Mouse (Mus musculus): Measurements from ENCODE around the gene Fastkd1. TPM values are rescaled to one million over a fixed set of nuclear protein-coding genes. Genes with fewer than 3 reads are reported as not detected.

Fastkd1 gene
- polyA plus RNA-seq (2015; fragmentation: Nextera tagmentation; extraction: Ambion mirVana) = 10.3 and 12.1 TPM in 2 replicates

DNA sequence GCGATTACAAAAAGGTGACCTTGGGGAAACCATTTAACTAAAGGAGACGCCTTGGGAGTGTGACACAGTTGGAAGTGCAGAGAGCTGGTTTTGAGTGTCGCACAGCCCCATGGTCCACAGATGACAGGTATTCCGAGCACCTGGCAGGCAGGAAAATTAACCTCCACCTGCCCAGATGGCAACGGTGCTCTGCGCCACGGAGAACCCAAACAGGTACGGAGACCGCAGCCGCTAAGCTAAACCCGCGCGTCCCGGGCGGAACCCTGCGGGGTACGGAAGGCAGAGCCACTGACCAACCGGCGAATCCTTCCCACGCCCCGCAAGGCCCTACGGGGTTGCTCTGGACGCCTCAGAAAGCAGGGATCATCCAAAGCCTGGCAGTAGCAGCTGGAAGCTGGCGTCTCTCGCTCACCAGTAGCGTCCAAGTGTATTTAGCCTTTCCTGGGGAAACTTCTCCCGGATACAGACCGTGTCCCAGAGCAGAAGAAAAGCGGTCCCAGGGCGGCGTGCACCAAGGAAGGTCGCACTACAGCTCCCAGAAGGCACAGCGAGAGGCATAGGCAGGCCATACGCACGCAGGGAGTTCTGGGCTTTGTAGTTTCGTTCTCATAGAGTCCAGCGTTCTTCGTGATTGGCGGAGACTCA is at the start of gene Fastkd1:
TSS of gene Fastkd1 (minus strand) at position 536 of the 645 bp plus-strand sequence.
- H3K9ac ChIP-seq = peak within 1 kb of the TSS; percentile 79
- no peaks in the 10 kb centered on the region for H3K4me1 ChIP-seq
- H3K4me2 ChIP-seq (replicated peaks) = peak within 1 kb of the TSS; percentile 78
- no peaks in the 10 kb centered on the region for H3K9me3 ChIP-seq
- ATAC-seq (ENCODE audit: low FRiP score, low read depth) = peak; percentile 98
- H3K27ac ChIP-seq = peak within 1 kb of the TSS; percentile 48; the same call in 1 of the 2 replicates
- peaks cover 3% of the 10 kb centered on the region; the same call in 1 of the 2 replicates for H3K27me3 ChIP-seq
- under 1% methylated on average over 39 of the region's 39 CpGs for WGBS
- H3K4me3 ChIP-seq = peak within 1 kb of the TSS; percentile 84
- H3K36me3 ChIP-seq = peaks cover 10% of the 10 kb centered on the region; the same call in 1 of the 2 replicates

DNA sequence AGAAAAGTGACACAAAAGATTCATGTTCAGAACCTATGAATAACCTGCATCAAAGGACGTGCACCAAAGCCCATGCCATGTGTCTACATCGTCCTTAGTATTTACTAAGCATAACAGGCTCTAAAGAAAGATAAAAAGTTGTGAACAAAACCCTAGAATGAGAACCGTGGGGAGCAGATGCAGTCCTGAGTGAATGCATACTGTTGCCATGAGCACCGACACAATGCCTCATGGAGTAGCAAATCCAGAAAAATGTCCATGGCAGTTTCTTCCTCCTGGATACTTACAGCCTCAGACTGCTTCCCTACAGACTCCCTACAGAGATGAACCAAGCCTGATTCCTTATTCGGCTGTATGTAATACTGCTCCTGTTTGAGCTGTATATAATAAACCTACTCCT is 47.7 kb upstream of the Fastkd1 start:
- no peaks in the 10 kb centered on the region for H3K9me3 ChIP-seq
- 80% methylated on average over 5 of the region's 5 CpGs for WGBS

DNA sequence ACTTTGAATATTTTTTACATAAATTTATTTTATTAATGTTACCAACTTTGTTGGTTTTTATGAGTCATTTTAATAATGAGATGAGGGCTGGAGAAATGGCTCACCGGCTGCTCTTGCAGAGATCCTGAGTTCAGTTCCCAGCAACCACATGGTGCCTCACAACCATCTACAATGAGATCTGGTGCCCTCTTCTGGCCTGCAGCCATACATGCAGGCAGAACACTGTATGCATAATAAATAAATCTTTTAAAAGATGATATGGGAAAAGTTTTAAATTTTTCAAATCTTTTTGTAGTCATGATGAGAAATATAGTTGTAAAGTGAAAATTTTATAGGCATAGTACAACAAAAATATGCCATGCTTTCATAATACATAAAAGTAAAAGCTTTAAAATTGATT is 31.8 kb upstream of the Fastkd1 start:
- no peak overlapping the region for H3K9ac ChIP-seq
- H3K4me3 ChIP-seq = no peak overlapping the region
- H3K9me3 ChIP-seq = peaks cover 4% of the 10 kb centered on the region; the same call in 1 of the 2 replicates
- 84% methylated on average over 1 of the region's 1 CpGs for WGBS
- H3K27me3 ChIP-seq = no peaks in the 10 kb centered on the region
- ATAC-seq (ENCODE audit: low FRiP score, low read depth) = no peak
- H3K27ac ChIP-seq = no peak overlapping the region
- no peaks in the 10 kb centered on the region for H3K4me1 ChIP-seq
- peaks cover 70% of the 10 kb centered on the region for H3K36me3 ChIP-seq
- H3K4me2 ChIP-seq (replicated peaks) = no peak overlapping the region

More for the DNA sequence above, 47.7 kb upstream of the Fastkd1 start:
- Histone ChIP-seq H3K36me3 (0 out of 2 replicates have a peak, but pooled peaks cover 5% of the 10 kb centered on the region), H3K9ac (no peak overlapping the region), H3K27me3 (no peaks in the 10 kb centered on the region), H3K27ac (no peak overlapping the region), H3K4me3 (no peak overlapping the region), H3K4me2 (replicated peaks) (no peak overlapping the region), H3K4me1 (no peaks in the 10 kb centered on the region)
- no peak for ATAC-seq (ENCODE audit: low FRiP score, low read depth)

DNA sequence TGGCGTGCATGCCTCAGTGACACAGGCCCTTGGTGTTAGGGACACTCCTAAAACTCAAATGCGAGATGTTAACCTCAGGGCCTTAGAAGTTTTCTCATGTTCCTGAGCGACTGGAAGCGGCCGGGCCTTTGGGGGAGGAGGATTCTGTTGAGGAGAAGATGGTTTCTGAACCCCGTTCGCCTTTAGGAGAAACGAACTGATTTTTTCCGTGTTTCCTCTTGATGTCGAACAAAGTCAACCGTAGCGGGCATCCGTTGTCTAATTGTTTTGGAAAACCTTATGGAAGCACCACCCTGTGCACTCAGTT is 10.2 kb upstream of the Fastkd1 start:
- no peak for ATAC-seq (ENCODE audit: low FRiP score, low read depth)
- peak overlapping the region; percentile 75 for H3K4me2 ChIP-seq (replicated peaks)
- no peaks in the 10 kb centered on the region for H3K36me3 ChIP-seq
- WGBS = 1% methylated on average over 13 of the region's 13 CpGs
- peak overlapping the region; percentile 94 for H3K4me3 ChIP-seq
- H3K27me3 ChIP-seq = peaks cover 8% of the 10 kb centered on the region
- peak overlapping the region; percentile 88; the same call in 1 of the 2 replicates for H3K27ac ChIP-seq
- H3K9ac ChIP-seq = peak overlapping the region; percentile 91
- H3K9me3 ChIP-seq = no peaks in the 10 kb centered on the region
- H3K4me1 ChIP-seq = peaks cover 12% of the 10 kb centered on the region

DNA sequence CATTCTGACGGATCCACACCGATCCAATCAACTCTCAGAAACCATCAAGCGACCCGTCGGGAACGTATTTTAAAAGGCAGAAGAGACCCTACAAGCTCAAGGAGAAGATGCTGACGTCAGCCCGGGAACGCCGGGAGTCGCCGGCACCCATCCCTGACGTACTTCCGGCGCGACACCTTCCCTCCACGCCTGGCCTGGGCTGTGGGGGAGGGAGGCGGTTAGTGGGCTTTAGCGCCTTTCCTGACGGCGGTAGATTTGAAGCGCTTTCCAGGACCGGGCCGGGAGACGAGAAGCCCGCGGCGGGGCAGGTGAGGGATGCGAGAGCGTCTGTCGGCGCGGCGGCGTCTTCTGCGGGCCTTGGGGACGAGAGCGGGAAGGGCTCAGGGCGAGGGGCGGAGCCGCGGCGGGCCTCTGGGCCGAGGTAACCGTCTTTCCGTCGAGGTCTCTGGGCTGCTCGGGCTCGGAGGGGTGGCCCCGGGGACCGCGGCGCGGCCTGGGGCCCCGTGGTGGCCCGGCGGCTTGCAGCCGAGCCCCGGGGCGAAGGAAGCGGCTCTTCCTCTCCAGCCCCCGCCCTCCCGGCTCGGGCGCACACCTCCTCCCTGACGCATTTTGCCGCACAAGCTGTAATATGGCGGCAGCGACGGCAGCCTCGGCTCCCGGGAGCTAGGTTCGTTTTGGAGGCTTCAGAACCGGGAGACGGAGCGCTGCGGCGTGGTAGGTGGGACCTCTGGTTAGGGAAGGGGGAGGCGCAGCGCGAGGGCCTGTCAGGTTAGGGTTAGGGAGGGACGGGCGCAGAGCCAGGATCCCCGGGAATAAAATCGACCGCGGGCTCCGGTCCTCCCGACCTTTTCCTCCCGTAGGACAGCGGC is 9.6 kb upstream of the Fastkd1 start:
- WGBS = under 1% methylated on average over 88 of the region's 91 CpGs
- Histone ChIP-seq H3K4me2 (replicated peaks) (peak overlapping the region; percentile 75), H3K27ac (peak overlapping the region; percentile 88), H3K27me3 (peaks cover 8% of the 10 kb centered on the region), H3K4me3 (peak overlapping the region; percentile 94), H3K9me3 (no peaks in the 10 kb centered on the region), H3K36me3 (no peaks in the 10 kb centered on the region), H3K9ac (peak overlapping the region; percentile 91), H3K4me1 (peaks cover 12% of the 10 kb centered on the region)
- peak; percentile 97 for ATAC-seq (ENCODE audit: low FRiP score, low read depth)

DNA sequence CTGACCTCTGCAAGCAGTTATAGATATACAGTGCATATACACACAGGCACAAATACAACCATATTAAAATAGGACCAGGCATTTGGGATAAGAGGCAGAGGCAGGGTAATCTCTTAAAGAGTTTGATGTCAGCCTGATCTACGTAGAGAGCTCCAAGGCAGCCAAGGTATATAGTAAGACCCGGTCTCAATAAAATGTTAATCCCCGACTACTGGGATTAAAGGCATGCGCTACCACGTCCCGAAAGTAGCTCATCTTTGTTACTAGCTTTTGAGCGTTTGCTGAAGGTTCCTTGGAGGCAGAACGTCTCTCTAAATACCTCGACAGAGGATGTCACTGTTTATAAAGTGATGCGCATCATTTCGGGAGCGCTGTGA is 8.9 kb upstream of the Fastkd1 start, which contains the start of gene Ppig:
TSS of gene Ppig (plus strand) at position 273 of the 377 bp plus-strand sequence.
- peak within 1 kb of the TSS; percentile 75 for H3K4me2 ChIP-seq (replicated peaks)
- H3K27me3 ChIP-seq = peaks cover 8% of the 10 kb centered on the region
- H3K9ac ChIP-seq = peak within 1 kb of the TSS; percentile 91
- no peaks in the 10 kb centered on the region for H3K36me3 ChIP-seq
- H3K9me3 ChIP-seq = no peaks in the 10 kb centered on the region
- peak; percentile 26; the same call in 1 of the 2 replicates for ATAC-seq (ENCODE audit: low FRiP score, low read depth)
- 4% methylated on average over 12 of the region's 12 CpGs for WGBS
- peak within 1 kb of the TSS; percentile 88 for H3K27ac ChIP-seq
- peaks cover 12% of the 10 kb centered on the region for H3K4me1 ChIP-seq
- H3K4me3 ChIP-seq = peak within 1 kb of the TSS; percentile 94

DNA sequence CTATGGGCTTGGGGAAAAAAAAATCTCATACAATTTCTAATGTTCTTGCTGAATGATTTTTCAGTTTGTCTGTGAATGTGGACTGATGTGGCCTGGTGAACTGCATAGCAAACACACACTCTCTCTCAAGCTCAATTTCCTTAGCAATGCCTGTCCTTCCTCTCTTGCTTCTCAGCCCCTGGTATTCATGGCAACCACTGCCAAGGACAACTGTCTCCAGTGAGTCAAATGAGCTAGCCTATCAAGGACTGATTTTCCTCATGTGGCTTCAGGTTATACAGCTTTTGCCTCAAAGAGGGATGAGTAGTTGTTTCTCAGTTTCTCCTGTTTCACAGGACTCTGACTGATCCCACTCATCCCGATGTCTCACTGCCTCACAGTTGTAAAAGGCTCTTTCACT is 5.8 kb upstream of the Fastkd1 start:
- Histone ChIP-seq H3K9me3 (no peaks in the 10 kb centered on the region), H3K4me1 (peaks cover 8% of the 10 kb centered on the region), H3K4me3 (no peak overlapping the region), H3K27ac (no peak overlapping the region), H3K9ac (no peak overlapping the region), H3K36me3 (no peaks in the 10 kb centered on the region), H3K4me2 (replicated peaks) (no peak overlapping the region), H3K27me3 (peaks cover 12% of the 10 kb centered on the region)
- ATAC-seq (ENCODE audit: low FRiP score, low read depth) = no peak
- WGBS = 79% methylated on average over 1 of the region's 1 CpGs

DNA sequence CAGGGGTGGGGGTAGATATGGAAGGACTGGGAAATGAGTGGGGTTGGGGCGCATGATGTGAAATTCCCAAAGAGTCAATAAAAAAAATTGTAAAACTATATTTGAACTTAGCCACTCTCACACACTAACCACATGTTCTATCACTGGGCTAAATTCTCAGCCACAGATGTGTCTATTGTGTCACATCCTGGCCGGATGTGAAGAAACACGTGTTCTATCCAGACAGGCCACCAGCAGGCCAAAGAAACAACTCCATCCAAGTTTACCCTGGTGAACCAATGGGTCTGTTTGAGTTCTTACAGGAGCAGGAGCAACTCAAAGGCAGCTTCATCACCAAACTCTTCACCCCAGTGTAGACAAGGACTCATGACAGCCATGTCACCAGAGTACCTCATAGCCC is 3.2 kb upstream of the Fastkd1 start:
- Histone ChIP-seq H3K4me1 (no peaks in the 10 kb centered on the region), H3K9me3 (no peaks in the 10 kb centered on the region), H3K27ac (no peak overlapping the region), H3K4me2 (replicated peaks) (no peak overlapping the region), H3K36me3 (no peaks in the 10 kb centered on the region), H3K9ac (no peak overlapping the region), H3K4me3 (no peak overlapping the region), H3K27me3 (peaks cover 9% of the 10 kb centered on the region)
- ATAC-seq (ENCODE audit: low FRiP score, low read depth) = no peak
- WGBS = 74% methylated on average over 3 of the region's 3 CpGs

DNA sequence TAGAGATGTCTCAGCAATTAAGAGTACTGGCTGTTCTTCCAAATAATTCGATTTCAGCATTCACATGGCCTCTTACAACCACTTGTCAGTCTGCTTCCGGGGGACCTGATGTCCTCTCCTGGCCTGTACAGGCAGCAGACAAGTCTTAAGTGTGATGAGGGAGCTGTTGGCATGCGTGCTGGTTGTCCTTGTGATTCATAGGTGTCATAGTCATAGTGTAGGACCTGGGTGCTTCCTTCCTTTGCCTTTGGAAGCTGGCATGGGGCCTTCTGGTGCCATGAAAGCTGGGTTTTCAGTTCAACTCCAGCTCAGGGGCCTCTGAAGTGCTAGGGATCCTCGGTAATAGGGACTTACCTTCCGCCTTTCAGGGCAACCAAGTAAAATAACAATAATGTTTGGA is 810 bp upstream of the Fastkd1 start:
- Histone ChIP-seq H3K4me3 (no peak overlapping the region), H3K9ac (no peak overlapping the region), H3K27me3 (peaks cover 3% of the 10 kb centered on the region; the same call in 1 of the 2 replicates), H3K9me3 (no peaks in the 10 kb centered on the region), H3K4me2 (replicated peaks) (no peak overlapping the region), H3K27ac (no peak overlapping the region), H3K36me3 (peaks cover 10% of the 10 kb centered on the region; the same call in 1 of the 2 replicates), H3K4me1 (no peaks in the 10 kb centered on the region)
- WGBS = 80% methylated on average over 5 of the region's 5 CpGs
- ATAC-seq (ENCODE audit: low FRiP score, low read depth) = no peak

DNA sequence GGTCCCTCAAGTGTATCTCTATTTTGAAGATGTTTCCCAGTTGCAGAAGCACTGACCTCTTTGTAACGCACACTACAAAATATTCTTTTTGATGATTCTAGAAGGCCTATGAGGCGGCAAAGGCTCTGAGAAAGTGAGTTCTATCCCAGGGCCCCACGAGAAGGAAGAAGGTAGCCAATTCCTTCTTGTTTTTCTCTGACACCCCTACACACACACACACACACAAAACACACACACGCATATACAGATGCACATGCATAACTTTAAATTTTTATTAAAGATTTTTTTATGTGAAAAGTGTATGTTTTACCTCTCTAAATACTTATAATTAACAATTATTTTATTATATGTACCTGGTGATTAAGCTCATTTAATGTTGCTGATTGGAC is 304 bp upstream of the Fastkd1 start:
- Histone ChIP-seq H3K4me3 (peak overlapping the region; percentile 84), H3K27ac (no peak overlapping the region), H3K9me3 (no peaks in the 10 kb centered on the region), H3K36me3 (peaks cover 10% of the 10 kb centered on the region; the same call in 1 of the 2 replicates), H3K4me2 (replicated peaks) (peak overlapping the region; percentile 78), H3K4me1 (no peaks in the 10 kb centered on the region), H3K27me3 (peaks cover 3% of the 10 kb centered on the region; the same call in 1 of the 2 replicates), H3K9ac (no peak overlapping the region)
- no peak for ATAC-seq (ENCODE audit: low FRiP score, low read depth)
- 34% methylated on average over 4 of the region's 4 CpGs for WGBS

DNA sequence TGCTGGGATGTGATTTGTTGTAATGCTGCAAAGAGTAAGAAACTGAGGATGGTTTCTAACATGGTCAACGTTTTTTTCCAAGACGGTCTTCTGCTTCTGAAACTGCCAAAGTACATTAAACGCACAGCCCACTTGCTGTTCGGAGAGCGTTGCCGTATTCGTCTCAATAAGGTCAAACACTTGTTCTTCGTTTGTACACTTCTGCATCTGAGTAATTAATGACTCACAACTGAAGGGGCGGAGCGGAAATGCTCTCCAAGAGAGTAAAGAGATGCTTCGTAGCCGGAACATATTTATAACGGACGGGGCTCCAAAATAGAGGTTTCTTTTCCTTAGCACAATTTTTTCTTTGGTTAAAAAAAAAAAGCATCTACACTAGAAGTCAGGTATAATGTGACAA is 1.1 kb downstream of the Fastkd1 start:
- Histone ChIP-seq H3K36me3 (peaks cover 17% of the 10 kb centered on the region), H3K9ac (no peak overlapping the region), H3K9me3 (no peaks in the 10 kb centered on the region), H3K27me3 (peaks cover 3% of the 10 kb centered on the region; the same call in 1 of the 2 replicates), H3K4me2 (replicated peaks) (no peak overlapping the region), H3K27ac (no peak overlapping the region), H3K4me1 (no peaks in the 10 kb centered on the region), H3K4me3 (no peak overlapping the region)
- WGBS = 87% methylated on average over 14 of the region's 14 CpGs
- no peak for ATAC-seq (ENCODE audit: low FRiP score, low read depth)

DNA sequence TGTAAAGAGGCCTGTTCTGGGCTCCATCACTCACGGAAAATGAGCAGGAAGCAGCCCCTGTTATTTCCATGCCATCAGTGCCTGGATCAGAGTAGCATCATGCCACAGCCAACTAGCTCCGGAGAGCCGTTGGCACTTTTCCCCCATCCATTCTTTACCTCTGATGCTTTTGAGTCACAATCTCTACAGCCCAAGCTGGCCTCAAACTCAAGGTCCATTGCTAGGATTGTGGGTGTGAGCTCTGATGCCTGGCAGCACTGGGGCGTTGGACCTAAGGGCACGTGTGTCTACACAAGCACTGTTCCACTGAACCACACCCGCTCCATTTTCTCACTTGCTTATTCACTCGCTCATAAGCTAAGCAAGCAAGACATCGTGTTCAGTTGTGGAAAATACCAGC is 12.9 kb downstream of the Fastkd1 start:
- Histone ChIP-seq H3K4me3 (no peak overlapping the region), H3K4me1 (no peaks in the 10 kb centered on the region), H3K9me3 (no peaks in the 10 kb centered on the region), H3K36me3 (peaks cover 50% of the 10 kb centered on the region), H3K9ac (no peak overlapping the region), H3K27ac (no peak overlapping the region), H3K27me3 (no peaks in the 10 kb centered on the region), H3K4me2 (replicated peaks) (no peak overlapping the region)
- 91% methylated on average over 8 of the region's 8 CpGs for WGBS
- ATAC-seq (ENCODE audit: low FRiP score, low read depth) = no peak

Data from limb, embryonic 13.5 days (tissue).